Mouse (Mus musculus) spleen, postnatal 14 days (tissue): Measurements from ENCODE around the gene Slc2a5.

Experiments
- DNase-seq, 2 experiments: peaks; one replicate each; pipeline ENCODE4 v3.0.0; 2021 to 2022; ENCODE audit warnings: low spot score in 2 of 2

The Slc2a5 gene

GRCm38 (mm10) chr4:150119055-150119454, at the start of gene Slc2a5:
Slc2a5 (plus strand) TSS chr4:150119283.
- no peak for DNase-seq

GRCm38 (mm10) chr4:150070136-150070535, 48.9 kb upstream of the Slc2a5 start:
- DNase-seq, result no peak

GRCm38 (mm10) chr4:150072416-150073101, 46.5 kb upstream of the Slc2a5 start:
- DNase-seq, result no peak

GRCm38 (mm10) chr4:150073102-150073473, 46.0 kb upstream of the Slc2a5 start:
- peak; percentile 25 to 61 for DNase-seq

GRCm38 (mm10) chr4:150075350-150075749, 43.7 kb upstream of the Slc2a5 start:
- no peak for DNase-seq

GRCm38 (mm10) chr4:150076147-150076546, 42.9 kb upstream of the Slc2a5 start:
- DNase-seq, result no peak

GRCm38 (mm10) chr4:150078646-150079045, 40.4 kb upstream of the Slc2a5 start:
- DNase-seq, result no peak

GRCm38 (mm10) chr4:150079244-150079643, 39.8 kb upstream of the Slc2a5 start:
- DNase-seq, result no peak

- no peak for DNase-seq
Observed at GRCm38 (mm10) chr4:150080330-150080967, 38.6 kb upstream of the Slc2a5 start.

- no peak for DNase-seq
Observed at GRCm38 (mm10) chr4:150085366-150085765, 33.7 kb upstream of the Slc2a5 start.

- no peak for DNase-seq
Observed at GRCm38 (mm10) chr4:150086841-150087160, 32.3 kb upstream of the Slc2a5 start.

- peak; percentile 79 to 81 for DNase-seq
Observed at GRCm38 (mm10) chr4:150087161-150087889, 31.8 kb upstream of the Slc2a5 start, which contains the start of gene Gpr157. Gpr157 (plus strand) TSS chr4:150087365.

GRCm38 (mm10) chr4:150087890-150088530, 31.1 kb upstream of the Slc2a5 start:
- DNase-seq, result no peak

- no peak for DNase-seq
Observed at GRCm38 (mm10) chr4:150089121-150089520, 30.0 kb upstream of the Slc2a5 start.

- DNase-seq, result peak in 1 of 2 experiments; percentile 32
Observed at GRCm38 (mm10) chr4:150091887-150092582, 27.0 kb upstream of the Slc2a5 start.

- no peak for DNase-seq
Observed at GRCm38 (mm10) chr4:150092583-150092902, 26.5 kb upstream of the Slc2a5 start.

- DNase-seq, result no peak
Observed at GRCm38 (mm10) chr4:150093560-150094462, 25.3 kb upstream of the Slc2a5 start.

- DNase-seq, result no peak
Observed at GRCm38 (mm10) chr4:150094463-150094789, 24.7 kb upstream of the Slc2a5 start.

GRCm38 (mm10) chr4:150096309-150096708, 22.8 kb upstream of the Slc2a5 start:
- DNase-seq, result no peak

GRCm38 (mm10) chr4:150097847-150098246, 21.2 kb upstream of the Slc2a5 start:
- no peak for DNase-seq

- DNase-seq, result peak in 1 of 2 experiments; percentile 48
Observed at GRCm38 (mm10) chr4:150098880-150099279, 20.2 kb upstream of the Slc2a5 start.
